Mouse (Mus musculus): ENCODE results near the gene Myo1d. TPM values are rescaled to one million over a fixed set of nuclear protein-coding genes. Genes with fewer than 3 reads are reported as not detected.

Gene Myo1d
- polyA plus RNA-seq, 1 experiment from 2014 or later, result 8.1 TPM

- Histone ChIP-seq H3K36me3 (no peaks in the 10 kb centered on the region), H3K27me3 (ENCODE audit: insufficient read depth, poor library complexity, severe bottlenecking) (no peaks in the 10 kb centered on the region), H3K9me3 (no peaks in the 10 kb centered on the region), H3K27ac (no peak overlapping the region), H3K4me1 (peaks cover 4% of the 10 kb centered on the region; the same call in 1 of the 2 replicates), H3K4me3 (no peak overlapping the region)
- DNase-seq (ENCODE audit: low spot score), result no peak
- 49% methylated on average over 6 of the region's 6 CpGs for WGBS
Measured at GRCm38 (mm10) chr11:80614949-80615725, 164.7 kb downstream of the Myo1d start.

GRCm38 (mm10) chr11:80614418-80614817, 165.4 kb downstream of the Myo1d start:
- Histone ChIP-seq H3K27ac (no peak overlapping the region), H3K4me3 (no peak overlapping the region), H3K27me3 (ENCODE audit: insufficient read depth, poor library complexity, severe bottlenecking) (no peaks in the 10 kb centered on the region), H3K4me1 (peaks cover 4% of the 10 kb centered on the region; the same call in 1 of the 2 replicates), H3K36me3 (no peaks in the 10 kb centered on the region), H3K9me3 (no peaks in the 10 kb centered on the region)
- DNase-seq (ENCODE audit: low spot score), result no peak
- WGBS, result 40% methylated on average over 5 of the region's 5 CpGs

DNA sequence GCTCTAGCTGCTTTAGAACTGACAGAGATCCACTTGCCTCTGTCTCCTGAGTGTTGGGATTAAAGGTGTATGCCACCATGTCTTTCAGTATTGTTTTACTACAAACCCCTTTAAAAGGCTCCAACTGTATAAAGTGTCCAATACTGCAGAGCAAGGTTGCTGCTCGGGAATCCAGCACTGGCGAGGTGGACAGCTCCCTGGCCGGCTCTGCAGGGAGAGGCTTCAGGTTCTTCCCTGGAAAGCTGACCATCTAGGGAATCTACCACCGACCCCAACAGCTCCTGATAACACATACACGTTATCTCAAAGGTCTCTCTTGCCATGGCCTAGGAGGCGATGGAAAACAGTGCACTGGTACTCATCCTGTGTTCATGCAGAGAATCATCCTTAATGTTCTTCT, 166.3 kb downstream of the Myo1d start:
- Histone ChIP-seq H3K9me3 (no peaks in the 10 kb centered on the region), H3K4me3 (no peak overlapping the region), H3K27me3 (ENCODE audit: insufficient read depth, poor library complexity, severe bottlenecking) (no peaks in the 10 kb centered on the region), H3K4me1 (peaks cover 4% of the 10 kb centered on the region; the same call in 1 of the 2 replicates), H3K27ac (no peak overlapping the region), H3K36me3 (no peaks in the 10 kb centered on the region)
- WGBS, result 3% methylated on average over 6 of the region's 6 CpGs
- no peak for DNase-seq (ENCODE audit: low spot score)

DNA sequence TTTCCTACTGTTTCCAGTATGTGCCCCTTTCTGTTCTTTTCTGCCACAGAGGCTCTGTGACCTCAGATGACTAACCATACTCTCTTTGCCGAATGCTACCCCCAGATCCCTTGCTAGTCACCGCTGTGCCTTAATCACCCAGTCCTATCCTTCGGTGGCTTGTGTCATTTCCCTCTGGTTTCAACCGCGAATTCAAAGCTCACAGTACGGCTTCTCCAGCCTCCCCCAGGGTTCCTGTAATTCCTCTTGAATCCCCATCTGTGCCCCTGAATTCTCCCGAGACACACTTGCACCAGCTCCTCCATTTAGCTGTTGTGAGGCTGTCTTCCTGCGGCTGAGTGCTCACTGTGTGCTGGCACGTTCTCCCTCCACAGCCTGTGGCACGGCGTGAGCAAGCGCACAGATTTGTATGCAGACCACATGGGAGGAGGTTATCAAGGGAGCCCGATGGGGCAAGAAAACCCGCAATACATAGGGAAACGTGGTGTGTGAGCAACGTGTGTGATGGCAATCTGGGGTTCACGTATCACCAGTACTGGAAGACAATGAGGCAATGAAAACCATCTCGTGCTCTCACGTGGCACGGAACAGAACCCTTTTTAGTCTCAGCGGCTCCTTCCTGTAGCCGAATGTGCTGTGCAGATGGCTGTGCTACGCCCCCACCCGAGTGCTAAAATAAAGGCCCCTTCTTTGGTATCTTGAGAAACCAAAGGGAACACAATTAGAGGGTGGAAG, 177.0 kb downstream of the Myo1d start:
- Histone ChIP-seq H3K4me1 (peaks cover 14% of the 10 kb centered on the region; the same call in 1 of the 2 replicates), H3K36me3 (no peaks in the 10 kb centered on the region), H3K27me3 (ENCODE audit: insufficient read depth, poor library complexity, severe bottlenecking) (peaks cover 10% of the 10 kb centered on the region), H3K27ac (peak overlapping the region; percentile 71), H3K9me3 (no peaks in the 10 kb centered on the region), H3K4me3 (peak overlapping the region; percentile 56)
- DNase-seq (ENCODE audit: low spot score), result no peak
- 7% methylated on average over 24 of the region's 24 CpGs for WGBS

DNA sequence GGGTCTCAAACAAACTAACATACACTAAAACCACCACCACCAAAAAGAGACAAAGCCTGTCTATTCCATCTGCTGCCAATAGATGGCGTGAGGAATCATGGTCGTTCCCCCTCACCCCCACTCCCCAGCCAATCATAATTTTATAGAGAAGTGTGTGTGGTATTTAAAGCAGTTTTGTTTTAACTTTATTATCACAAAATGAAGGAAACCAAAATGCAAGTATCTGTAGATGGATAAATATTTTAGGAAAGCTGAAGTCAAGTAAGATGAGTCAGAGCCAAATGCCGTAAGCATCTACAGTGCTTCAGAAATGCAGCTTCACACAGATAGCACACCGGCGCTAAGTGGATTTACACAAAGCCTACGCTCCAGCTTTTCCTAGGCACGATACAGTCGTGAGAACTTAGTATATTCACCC, 177.8 kb downstream of the Myo1d start:
- no peak for DNase-seq (ENCODE audit: low spot score)
- no peaks in the 10 kb centered on the region for H3K9me3 ChIP-seq
- WGBS, result 21% methylated on average over 8 of the region's 8 CpGs
- H3K27me3 ChIP-seq (ENCODE audit: insufficient read depth, poor library complexity, severe bottlenecking), result peaks cover 10% of the 10 kb centered on the region
- 0 out of 2 replicates have a peak overlapping the region, but pooled peaks have one; percentile 56 for H3K4me3 ChIP-seq
- no peaks in the 10 kb centered on the region for H3K36me3 ChIP-seq
- H3K27ac ChIP-seq, result no peak overlapping the region
- peaks cover 14% of the 10 kb centered on the region; the same call in 1 of the 2 replicates for H3K4me1 ChIP-seq

GRCm38 (mm10) chr11:80601040-80601864, 178.6 kb downstream of the Myo1d start:
- WGBS, result 71% methylated on average over 20 of the region's 20 CpGs
- no peaks in the 10 kb centered on the region for H3K36me3 ChIP-seq
- peaks cover 10% of the 10 kb centered on the region for H3K27me3 ChIP-seq (ENCODE audit: insufficient read depth, poor library complexity, severe bottlenecking)
- no peak overlapping the region for H3K27ac ChIP-seq
- peaks cover 14% of the 10 kb centered on the region; the same call in 1 of the 2 replicates for H3K4me1 ChIP-seq
- H3K4me3 ChIP-seq, result no peak overlapping the region
- H3K9me3 ChIP-seq, result no peaks in the 10 kb centered on the region
- no peak for DNase-seq (ENCODE audit: low spot score)

GRCm38 (mm10) chr11:80595482-80595881, 184.3 kb downstream of the Myo1d start:
- H3K4me1 ChIP-seq, result peaks cover under 1% of the 10 kb centered on the region; the same call in 1 of the 2 replicates
- no peak overlapping the region for H3K4me3 ChIP-seq
- H3K27me3 ChIP-seq (ENCODE audit: insufficient read depth, poor library complexity, severe bottlenecking), result no peaks in the 10 kb centered on the region
- H3K9me3 ChIP-seq, result no peaks in the 10 kb centered on the region
- no peak overlapping the region for H3K27ac ChIP-seq
- DNase-seq (ENCODE audit: low spot score), result no peak
- H3K36me3 ChIP-seq, result 0 out of 2 replicates have a peak, but pooled peaks cover 3% of the 10 kb centered on the region
- WGBS, result 78% methylated on average over 1 of the region's 1 CpGs

DNA sequence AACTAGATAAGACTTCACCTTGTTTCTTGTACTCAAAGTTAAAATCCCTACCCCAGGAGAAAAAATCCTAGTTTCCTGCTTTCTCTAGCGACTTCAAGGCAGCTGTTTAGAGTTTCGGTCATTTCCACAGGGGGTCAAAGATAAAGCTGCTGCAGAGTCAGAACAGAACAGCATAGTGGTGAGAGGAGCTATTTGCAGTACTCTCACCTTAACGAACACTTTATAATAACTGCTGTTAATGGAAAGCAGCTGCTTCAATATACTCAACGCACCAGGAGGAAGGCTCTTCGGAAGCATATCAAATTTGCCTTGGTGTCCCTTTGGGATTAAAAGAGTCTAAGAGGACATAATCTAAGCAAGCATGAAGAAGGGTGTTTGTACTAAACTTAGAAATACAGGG, 190.4 kb downstream of the Myo1d start:
- H3K27ac ChIP-seq, result no peak overlapping the region
- 0 out of 2 replicates have a peak, but pooled peaks cover 3% of the 10 kb centered on the region for H3K36me3 ChIP-seq
- no peaks in the 10 kb centered on the region for H3K9me3 ChIP-seq
- no peaks in the 10 kb centered on the region for H3K27me3 ChIP-seq (ENCODE audit: insufficient read depth, poor library complexity, severe bottlenecking)
- H3K4me3 ChIP-seq, result no peak overlapping the region
- H3K4me1 ChIP-seq, result peaks cover 15% of the 10 kb centered on the region
- no peak for DNase-seq (ENCODE audit: low spot score)
- WGBS, result 23% methylated on average over 5 of the region's 5 CpGs

GRCm38 (mm10) chr11:80585761-80586160, 194.1 kb downstream of the Myo1d start:
- Histone ChIP-seq H3K4me3 (no peak overlapping the region), H3K36me3 (no peaks in the 10 kb centered on the region), H3K9me3 (no peaks in the 10 kb centered on the region), H3K27ac (no peak overlapping the region), H3K4me1 (peaks cover 15% of the 10 kb centered on the region), H3K27me3 (ENCODE audit: insufficient read depth, poor library complexity, severe bottlenecking) (no peaks in the 10 kb centered on the region)
- no peak for DNase-seq (ENCODE audit: low spot score)

DNA sequence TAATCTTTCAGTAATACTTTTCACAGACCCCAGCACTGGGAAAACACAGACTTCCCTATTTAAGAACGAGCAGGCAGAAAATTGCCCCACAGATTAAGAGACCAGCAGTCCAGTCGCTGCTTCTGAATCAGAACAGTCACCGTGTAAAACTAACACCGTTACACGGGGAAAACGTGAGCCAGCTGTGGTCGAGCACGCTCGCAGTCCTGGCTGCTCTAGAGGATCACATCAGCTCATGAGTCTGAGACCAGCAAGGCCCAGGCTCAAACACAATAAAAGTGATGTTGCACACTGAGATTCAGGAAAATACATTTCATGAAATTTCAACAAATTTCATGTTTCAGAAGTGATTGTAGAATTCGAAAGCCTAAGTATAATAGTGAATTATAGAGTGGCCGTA, 194.6 kb downstream of the Myo1d start:
- Histone ChIP-seq H3K4me1 (peaks cover 12% of the 10 kb centered on the region), H3K27ac (no peak overlapping the region), H3K4me3 (no peak overlapping the region), H3K9me3 (no peaks in the 10 kb centered on the region), H3K27me3 (ENCODE audit: insufficient read depth, poor library complexity, severe bottlenecking) (no peaks in the 10 kb centered on the region), H3K36me3 (no peaks in the 10 kb centered on the region)
- no peak for DNase-seq (ENCODE audit: low spot score)
- WGBS, result 66% methylated on average over 11 of the region's 11 CpGs

- H3K36me3 ChIP-seq, result no peaks in the 10 kb centered on the region
- WGBS, result 74% methylated on average over 3 of the region's 3 CpGs
- no peaks in the 10 kb centered on the region; the same call in 1 of the 2 replicates for H3K4me1 ChIP-seq
- DNase-seq (ENCODE audit: low spot score), result no peak
- no peak overlapping the region for H3K4me3 ChIP-seq
- no peaks in the 10 kb centered on the region for H3K27me3 ChIP-seq (ENCODE audit: insufficient read depth, poor library complexity, severe bottlenecking)
- H3K9me3 ChIP-seq, result no peaks in the 10 kb centered on the region
- H3K27ac ChIP-seq, result no peak overlapping the region
Measured at GRCm38 (mm10) chr11:80580494-80580893, 199.3 kb downstream of the Myo1d start.

DNA sequence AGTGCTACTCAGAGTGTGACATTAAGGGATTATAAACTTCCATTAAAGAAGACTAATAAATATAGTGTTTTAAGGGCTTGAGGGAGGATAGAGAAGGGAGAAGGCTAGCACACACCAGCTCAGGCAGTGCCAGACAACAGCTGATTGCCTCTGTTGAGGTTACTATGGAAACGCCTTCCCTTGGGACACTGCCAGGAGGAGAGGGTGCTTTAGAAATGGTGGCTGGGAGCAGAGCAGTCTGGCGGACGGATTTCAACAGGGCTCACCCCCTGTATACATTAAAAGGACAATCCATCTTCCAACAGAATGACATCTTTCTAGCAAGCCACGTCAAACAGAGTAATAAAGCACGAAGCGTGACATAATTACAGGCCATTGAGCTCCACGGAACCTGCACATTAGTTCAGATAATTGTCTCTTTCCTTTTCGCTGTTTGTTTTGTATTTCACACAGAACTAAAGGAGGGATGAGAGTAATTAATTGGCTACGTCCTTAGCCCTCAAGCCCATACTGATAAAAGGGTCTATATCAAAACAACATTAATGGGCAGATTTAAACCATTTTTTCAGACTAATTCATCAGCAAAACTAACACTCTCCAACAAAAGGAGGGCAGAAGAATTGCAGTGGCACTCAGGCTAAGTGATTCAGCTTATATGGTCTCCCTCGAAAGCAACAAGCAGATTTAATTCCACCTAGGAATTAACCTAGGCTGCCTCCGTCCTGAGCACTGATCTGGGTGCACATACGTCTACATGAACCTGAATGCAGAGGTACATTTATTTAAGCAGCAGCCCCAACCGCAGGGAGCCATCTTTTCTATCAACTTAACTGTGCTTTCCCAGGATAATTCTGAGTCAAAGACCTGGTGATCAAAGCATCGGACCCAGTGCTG, 201.8 kb downstream of the Myo1d start:
- Histone ChIP-seq H3K4me1 (no peaks in the 10 kb centered on the region), H3K36me3 (no peaks in the 10 kb centered on the region), H3K27ac (no peak overlapping the region), H3K9me3 (no peaks in the 10 kb centered on the region), H3K4me3 (no peak overlapping the region), H3K27me3 (ENCODE audit: insufficient read depth, poor library complexity, severe bottlenecking) (no peaks in the 10 kb centered on the region)
- DNase-seq (ENCODE audit: low spot score), result peak; percentile 82
- 47% methylated on average over 14 of the region's 14 CpGs for WGBS

All from heart, embryonic 10.5 days (tissue).